In the genomic region with DNA sequence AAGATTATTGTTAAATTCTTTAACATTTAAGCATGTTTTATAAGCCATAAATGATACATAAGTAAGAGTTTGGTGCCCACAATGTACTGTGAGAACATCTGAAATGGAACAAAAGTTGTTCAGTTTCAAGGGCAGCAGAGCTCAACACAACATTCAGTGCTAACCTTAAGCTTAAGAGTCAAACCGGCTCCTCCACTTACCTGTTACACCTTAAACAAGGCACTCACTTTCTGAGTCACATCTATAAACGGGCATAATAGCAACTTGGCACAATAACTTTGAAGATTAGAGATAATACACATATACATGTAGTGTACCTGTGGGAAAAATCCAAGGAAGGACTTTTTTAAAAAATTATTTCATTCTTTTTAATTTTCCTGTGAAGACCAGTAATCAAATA, we compare ENCODE assay signal across 23 mouse cellular contexts. TPM values are rescaled to one million over a fixed set of nuclear protein-coding genes. Genes with fewer than 3 reads are reported as not detected.
DNase-seq lines count a peak whose midpoint lies in the region; ATAC-seq and TF ChIP-seq lines count a peak whose summit lies in the region.
"Had no signal": no experiment of that assay in that cellular context is flagged by ENCODE, and none has a peak within 500 bp of the region (broad histone marks: within the 10 kb centered on the region; RNA-seq: fewer than 3 reads in every experiment).

No protein-coding gene starts in this region.

- peak overlapping the region; percentile 65; the same call in 1 of the 2 replicates for H3K27ac ChIP-seq in layer of hippocampus, adult 2 months
- H3K27ac ChIP-seq in liver, embryonic 15.5 days (replicated peaks) = peak overlapping the region; percentile 49; the same call in 1 of the 2 replicates
- no peak overlapping the region for H3K27ac ChIP-seq in forebrain, embryonic 15.5 days (replicated peaks)
- H3K27ac ChIP-seq: embryonic facial prominence, embryonic 12.5 days; forebrain, embryonic 13.5 days; gastrocnemius, adult 2 months; heart, embryonic 15.5 days; hindbrain, embryonic 14.5 days; midbrain, embryonic 10.5 days; neural tube, embryonic 15.5 days had no signal

- H3K4me3 ChIP-seq in layer of hippocampus, adult 2 months = no peak overlapping the region
- H3K4me3 ChIP-seq in liver, embryonic 15.5 days (replicated peaks) = no peak overlapping the region
- H3K4me3 ChIP-seq in forebrain, embryonic 15.5 days = no peak overlapping the region
- H3K4me3 ChIP-seq: embryonic facial prominence, embryonic 12.5 days; erythroblast, embryonic 14.5 days; forebrain, embryonic 13.5 days; gastrocnemius, adult 2 months; heart, embryonic 15.5 days; midbrain, embryonic 10.5 days; neural tube, embryonic 15.5 days had no signal

- peaks cover 26% of the 10 kb centered on the region for H3K36me3 ChIP-seq in liver, embryonic 15.5 days (replicated peaks)
- H3K36me3 ChIP-seq in forebrain, embryonic 15.5 days = no peaks in the 10 kb centered on the region
- H3K36me3 ChIP-seq: heart, embryonic 15.5 days had no signal

- H3K27me3 ChIP-seq in liver, embryonic 15.5 days = no peaks in the 10 kb centered on the region
- H3K27me3 ChIP-seq in forebrain, embryonic 15.5 days = no peaks in the 10 kb centered on the region
- H3K27me3 ChIP-seq: embryonic facial prominence, embryonic 12.5 days; forebrain, embryonic 13.5 days; heart, embryonic 15.5 days; neural tube, embryonic 15.5 days; Patski had no signal

- peaks cover 68% of the 10 kb centered on the region for H3K4me1 ChIP-seq in liver, embryonic 15.5 days (replicated peaks)
- H3K4me1 ChIP-seq in forebrain, embryonic 15.5 days = peaks cover under 1% of the 10 kb centered on the region; the same call in 1 of the 2 replicates

- no peak for DNase-seq in layer of hippocampus, adult 2 months (ENCODE audit: low spot score in 2 of 2)
- DNase-seq in layer of hippocampus, adult 11-12 months (ENCODE audit: low spot score) = no peak
- peak; percentile 67 for DNase-seq in lung, postnatal 36 days
- DNase-seq in lung, postnatal 10 days = no peak
- DNase-seq in cerebellum, postnatal 25 days = no peak
- DNase-seq: adrenal gland, adult 2 months; cerebellum, adult 11-12 months; cerebellum, postnatal 10 days; gastrocnemius, adult 2 months; heart, postnatal 36 days; kidney, adult 9 months; kidney, postnatal 14 days had no signal

- no peak overlapping the region for H3K9ac ChIP-seq in liver, embryonic 15.5 days
- no peak overlapping the region for H3K9ac ChIP-seq in forebrain, embryonic 15.5 days (replicated peaks)
- H3K9ac ChIP-seq: embryonic facial prominence, embryonic 12.5 days; forebrain, embryonic 13.5 days; heart, embryonic 15.5 days; hindbrain, embryonic 14.5 days; neural tube, embryonic 15.5 days had no signal

- WGBS in liver, embryonic 15.5 days (ENCODE audit: insufficient replicate concordance) = 52% methylated on average over 2 of the region's 2 CpGs
- 91% methylated on average over 2 of the region's 2 CpGs for WGBS in forebrain, embryonic 15.5 days

- peak overlapping the region; percentile 37 for H3K4me2 ChIP-seq in liver, embryonic 15.5 days
- no peak overlapping the region for H3K4me2 ChIP-seq in forebrain, embryonic 15.5 days (replicated peaks)
- H3K4me2 ChIP-seq: embryonic facial prominence, embryonic 12.5 days; forebrain, embryonic 13.5 days; heart, embryonic 15.5 days; hindbrain, embryonic 14.5 days; neural tube, embryonic 15.5 days had no signal

- no peak for TF ChIP-seq CTCF in layer of hippocampus, adult 2 months (conservative IDR thresholded peaks at IDR 0.05)

- H3K9me3 ChIP-seq in liver, embryonic 15.5 days (replicated peaks) = no peaks in the 10 kb centered on the region
- no peaks in the 10 kb centered on the region for H3K9me3 ChIP-seq in forebrain, embryonic 15.5 days
- H3K9me3 ChIP-seq: embryonic facial prominence, embryonic 12.5 days; heart, embryonic 15.5 days; neural tube, embryonic 15.5 days had no signal

- ATAC-seq in liver, embryonic 15.5 days (ENCODE audit: insufficient read depth) = no peak
- no peak for ATAC-seq in forebrain, embryonic 15.5 days (replicated peaks)
- ATAC-seq: forebrain, embryonic 13.5 days; inflammation-experienced regulatory T-cells, adult 6 months; Patski had no signal

RNA-seq across cellular contexts. Expression of gene Memo1, which starts 9.6 kb away (rescaled TPM):
- 10 to 100 TPM; 50.5 to 52.3 TPM for total RNA-seq in layer of hippocampus, adult 2 months (2021)
- polyA plus RNA-seq in liver, embryonic 15.5 days (2015; fragmentation: Nextera tagmentation; extraction: Ambion mirVana) = 88.8 and 96.4 TPM in 2 replicates
- polyA plus RNA-seq in forebrain, embryonic 15.5 days (2015; fragmentation: Nextera tagmentation; extraction: Ambion mirVana) = 63.9 and 66.1 TPM in 2 replicates

RNA-seq across cellular contexts. Expression of gene Dpy30, which starts 38.0 kb away (rescaled TPM):
- total RNA-seq in layer of hippocampus, adult 2 months (2021) = 10 to 100 TPM; 49.0 to 53.1 TPM
- polyA plus RNA-seq in liver, embryonic 15.5 days (2015; fragmentation: Nextera tagmentation; extraction: Ambion mirVana) = 98.0 and 119 TPM in 2 replicates
- 202 and 214 TPM in 2 replicates for polyA plus RNA-seq in forebrain, embryonic 15.5 days (2015; fragmentation: Nextera tagmentation; extraction: Ambion mirVana)

RNA-seq across cellular contexts. Expression of gene Spast, which starts 53.1 kb away (rescaled TPM):
- total RNA-seq in layer of hippocampus, adult 2 months (2021) = 10 to 100 TPM; 50.0 to 50.5 TPM
- 5.2 and 5.3 TPM in 2 replicates for polyA plus RNA-seq in liver, embryonic 15.5 days (2015; fragmentation: Nextera tagmentation; extraction: Ambion mirVana)
- polyA plus RNA-seq in forebrain, embryonic 15.5 days (2015; fragmentation: Nextera tagmentation; extraction: Ambion mirVana) = 35.1 and 36.4 TPM in 2 replicates
